Mouse (Mus musculus) inflammation-experienced regulatory T-cells (primary cell): ENCODE measurements around the gene Trap1a. TPM values are rescaled to one million over a fixed set of nuclear protein-coding genes. Genes with fewer than 3 reads are reported as not detected.

ENCODE experiments used
- polyA plus RNA-seq, 2 experiments: library from polyadenylated mRNA; unstranded; fragments of 100-300 nt; shearing (Covaris generic); gene quantifications; one replicate each; pipeline ENCODE4 v1.2.1; 2017

Trap1a gene
- not detected for polyA plus RNA-seq

GRCm38 (mm10) chrX:139333263-139333994 is at the start of gene Trap1a:
Gene Trap1a (plus strand): TSS chrX:139333683.

Other genes with a start within 250 kb of the Trap1a start
- not detected for gene Serpina7, start 248.4 kb upstream of the Trap1a start, polyA plus RNA-seq
- not detected for gene 4930513O06Rik, start 247.4 kb upstream of the Trap1a start, polyA plus RNA-seq
- not detected for gene 4933428M09Rik, start 154.5 kb upstream of the Trap1a start, polyA plus RNA-seq
- not detected for gene Mum1l1, start 123.6 kb upstream of the Trap1a start, polyA plus RNA-seq
- 1 to 10 TPM in 1 of 2 experiments, under 1 TPM in 1; 0.23 to 1.5 TPM for gene D330045A20Rik, start 146.7 kb downstream of the Trap1a start, polyA plus RNA-seq
- gene Rnf128, start 229.6 kb downstream of the Trap1a start, polyA plus RNA-seq = 10 to 100 TPM in 1 of 2 experiments, 1 to 10 TPM in 1; 8.4 to 12.4 TPM